ENCODE assay signal across 21 mouse cellular contexts in genomic region chr1:179808300-179808699, GRCm38 (mm10). TPM values are rescaled to one million over a fixed set of nuclear protein-coding genes. Genes with fewer than 3 reads are reported as not detected.
"Had no signal": no experiment of that assay in that cellular context is flagged by ENCODE, and none has a peak within 500 bp of the region (broad histone marks: within the 10 kb centered on the region; RNA-seq: fewer than 3 reads in every experiment).

No protein-coding gene starts in this region.

- H3K9ac ChIP-seq: midbrain, embryonic 12.5 days had no signal

- H3K9me3 ChIP-seq: limb, embryonic 10.5 days; megakaryocyte, embryonic 14.5 days; midbrain, embryonic 12.5 days had no signal

- H3K4me1 ChIP-seq: midbrain, embryonic 12.5 days had no signal

- H3K36me3 ChIP-seq: limb, embryonic 10.5 days; midbrain, embryonic 12.5 days had no signal

- ATAC-seq: inflammation-experienced regulatory T-cells, adult 6 months; intestine, postnatal 0 days; lung, postnatal 0 days; midbrain, embryonic 16.5 days had no signal

- H3K27ac ChIP-seq: left cerebral cortex, adult 2 months; limb, embryonic 10.5 days; midbrain, embryonic 12.5 days; stomach, postnatal 0 days had no signal

- H3K4me2 ChIP-seq: midbrain, embryonic 12.5 days had no signal

- H3K4me3 ChIP-seq: left cerebral cortex, adult 2 months; limb, embryonic 10.5 days; megakaryocyte, embryonic 14.5 days; midbrain, embryonic 12.5 days had no signal

- DNase-seq: kidney, adult 8-10 months; kidney, postnatal 25 days; lung, adult 2 months; lung, postnatal 4 days; right cerebral cortex, adult 18-20 months; thymus, adult 2 months; thymus, postnatal 25 days had no signal

- H3K27me3 ChIP-seq: megakaryocyte, embryonic 14.5 days; midbrain, embryonic 12.5 days had no signal

RNA-seq across cellular contexts. Expression of gene Gm10518, which starts 5.1 kb away (rescaled TPM):
- total RNA-seq: layer of hippocampus, postnatal 25 days; left cerebral cortex, postnatal 14 days had no signal
- polyA plus RNA-seq: inflammation-experienced regulatory T-cells, adult 6 months; intestine, postnatal 0 days; kidney, embryonic 16.5 days; limb, embryonic 14.5 days; lung, adult 2 months; lung, postnatal 0 days; midbrain, embryonic 16.5 days; thymus, adult 2 months; urinary bladder, adult 2 months had no signal
